Mouse (Mus musculus) frontal cortex, postnatal 36 days (tissue): ENCODE measurements around the gene Fam71b.
"Not testable (repeated sequence)": the region's sequence is repeated elsewhere in the genome, so short reads cannot be mapped to it uniquely, and the experiment has no call there.

ENCODE experiments used
- DNase-seq, 2 experiments: peaks; one replicate each; pipeline ENCODE4 v3.0.0; 2022; ENCODE audit warnings: low spot score in 2 of 2

Gene Fam71b

DNA sequence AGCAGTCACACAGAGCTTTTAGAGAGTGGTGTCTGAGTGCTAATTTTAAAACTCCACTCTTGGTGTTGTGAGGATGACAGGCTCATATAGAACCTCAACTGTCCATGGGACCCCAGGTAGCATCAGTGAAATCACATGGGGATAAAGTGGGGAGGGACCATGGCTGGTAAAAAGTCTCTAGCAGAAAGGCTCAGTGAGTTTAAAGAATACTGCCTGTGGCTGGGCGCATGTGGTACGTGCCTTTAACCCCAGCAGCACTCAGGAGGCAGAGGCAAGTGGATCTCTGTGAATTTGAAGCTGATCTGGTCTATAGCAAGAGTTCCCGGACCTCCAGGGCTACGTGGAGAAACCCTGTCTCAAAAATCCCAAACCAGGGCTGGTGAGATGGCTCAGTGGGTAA lies 13.9 kb upstream of the Fam71b start:
- no peak for DNase-seq

DNA sequence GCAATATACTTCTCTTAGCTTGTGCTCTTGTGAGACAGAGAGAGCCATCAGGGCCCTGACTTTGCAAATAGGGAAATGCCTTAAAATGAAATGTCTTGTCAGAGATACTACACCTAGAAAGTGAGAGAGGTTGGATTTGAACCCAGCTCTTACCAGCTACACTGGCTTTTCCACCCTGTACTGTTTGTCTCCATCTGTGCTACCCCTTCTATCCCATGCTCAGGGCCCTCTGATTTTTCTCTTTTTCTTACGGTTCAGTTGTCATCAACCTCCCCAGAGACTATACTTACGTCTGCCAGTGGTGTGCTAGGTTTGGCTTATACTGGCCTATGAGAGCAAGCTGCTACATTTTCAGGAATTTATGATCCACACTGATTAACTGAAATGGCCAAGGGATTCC lies 11.4 kb upstream of the Fam71b start:
- DNase-seq: no peak

DNA sequence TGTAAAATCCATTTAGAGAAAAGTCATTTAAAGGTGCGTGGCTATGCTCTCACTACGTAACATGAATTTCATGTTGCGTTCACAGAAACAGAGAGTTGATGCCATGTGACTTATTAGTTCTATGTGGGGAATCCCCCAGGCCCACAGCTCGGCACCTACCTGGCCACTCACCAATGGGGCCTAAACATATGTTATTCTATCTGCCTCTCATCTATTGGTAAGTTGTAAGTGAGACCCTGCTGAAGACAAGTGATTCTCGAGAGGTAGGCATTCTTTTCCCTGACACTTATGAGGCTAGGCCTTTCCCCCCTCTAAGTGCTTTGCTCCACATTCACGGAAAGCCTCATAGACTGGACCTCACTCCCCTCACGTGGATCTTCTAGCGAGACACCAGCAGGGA lies 9.8 kb upstream of the Fam71b start:
- no peak for DNase-seq

DNA sequence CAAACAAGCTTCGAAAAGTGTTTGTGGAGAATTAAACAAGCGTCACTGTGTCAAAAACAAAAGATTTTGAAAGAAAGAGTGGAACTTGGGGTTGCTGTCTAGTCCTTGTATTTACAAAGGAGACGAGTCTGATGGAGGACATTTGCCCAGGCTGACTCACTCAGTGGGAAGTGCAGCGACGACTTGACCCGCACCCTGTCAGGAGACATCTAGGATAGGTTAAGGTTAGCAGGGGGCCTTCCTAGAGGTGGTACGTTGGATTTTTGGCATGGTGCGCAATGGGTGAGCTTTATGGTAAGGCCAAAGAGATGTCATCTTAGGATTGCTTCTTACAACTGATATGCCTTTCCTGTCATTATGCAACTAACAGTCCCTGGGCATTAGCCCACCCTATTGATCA lies 9.3 kb upstream of the Fam71b start:
- DNase-seq: no peak

DNA sequence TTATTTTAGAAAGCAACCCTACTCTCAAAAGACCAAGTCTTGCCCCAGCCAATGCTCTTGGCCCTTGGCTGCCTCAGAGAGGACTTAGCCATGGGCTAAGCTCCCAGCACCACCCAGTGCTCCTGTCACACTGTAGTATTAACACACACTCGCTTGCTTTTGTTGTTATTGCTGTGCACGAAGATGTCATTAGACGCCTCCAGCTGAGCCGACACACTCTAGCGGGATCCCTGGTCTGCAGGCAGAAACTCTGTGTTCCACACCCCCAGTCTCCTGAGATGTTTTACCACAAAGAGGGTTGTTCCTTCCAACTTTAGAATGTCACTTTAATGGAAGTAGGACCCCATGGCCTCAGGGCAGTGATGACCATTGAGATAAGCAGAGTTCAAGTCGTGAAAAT lies 7.9 kb upstream of the Fam71b start:
- no peak for DNase-seq

DNA sequence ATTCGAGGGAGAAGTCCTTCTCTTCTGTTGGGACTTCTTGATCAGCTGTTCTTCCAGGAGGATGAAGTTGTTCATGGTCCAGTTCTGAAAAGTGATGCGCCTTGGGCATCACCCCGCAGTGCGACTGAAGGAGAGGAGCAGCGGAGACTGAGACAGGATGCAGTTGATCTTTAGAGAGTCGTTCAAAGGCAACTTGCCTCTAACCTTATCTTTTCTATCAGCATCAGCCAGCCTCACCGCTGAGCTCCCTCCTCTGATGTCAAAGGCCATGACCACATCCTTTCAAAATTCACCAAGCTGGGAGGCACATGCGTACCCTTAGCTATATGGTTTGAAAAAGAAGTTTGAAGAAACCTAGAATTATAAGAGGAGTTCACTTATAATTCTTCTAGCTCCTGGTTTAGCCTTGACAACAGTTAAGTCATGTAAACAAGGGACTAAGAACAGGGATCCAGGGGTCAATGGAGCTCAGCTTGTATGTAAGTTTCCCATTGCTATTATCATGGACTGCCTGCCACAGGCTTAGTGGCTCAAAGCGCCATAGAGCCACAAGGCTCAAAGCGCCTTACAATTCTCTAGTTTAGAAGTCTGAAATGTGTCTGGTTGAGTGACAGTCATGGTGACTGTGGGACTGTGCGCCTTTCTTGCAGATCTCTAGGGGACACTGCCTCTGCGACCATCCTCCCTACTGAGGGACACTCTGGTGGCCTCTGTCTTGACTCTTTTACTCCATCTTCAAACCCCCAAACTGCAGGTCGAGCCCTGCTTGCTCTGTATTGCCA lies 6.8 kb upstream of the Fam71b start, which contains the start of gene Itk:
Itk (minus strand) TSS at position 180 of the 782 bp plus-strand sequence.
- no peak for DNase-seq

DNA sequence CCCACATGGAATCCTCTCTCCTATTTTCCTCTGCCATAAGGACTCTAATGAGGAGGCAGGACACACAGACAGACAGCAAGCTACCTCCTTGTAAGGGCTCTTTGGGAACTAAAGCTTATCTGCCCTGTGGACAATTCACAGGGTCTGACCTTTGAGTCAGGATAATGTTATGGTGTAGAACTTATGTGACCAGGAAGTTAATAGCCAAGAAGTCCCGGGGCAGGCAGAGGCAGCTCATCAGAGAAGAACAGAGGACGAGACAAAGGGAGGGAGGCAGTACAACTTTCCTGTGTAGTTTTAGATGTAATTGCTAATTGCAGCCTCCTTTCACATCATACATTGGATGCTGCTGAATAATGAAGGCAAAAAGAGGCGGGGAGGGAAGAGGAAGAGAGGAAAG lies 5.7 kb upstream of the Fam71b start:
- DNase-seq: no peak

DNA sequence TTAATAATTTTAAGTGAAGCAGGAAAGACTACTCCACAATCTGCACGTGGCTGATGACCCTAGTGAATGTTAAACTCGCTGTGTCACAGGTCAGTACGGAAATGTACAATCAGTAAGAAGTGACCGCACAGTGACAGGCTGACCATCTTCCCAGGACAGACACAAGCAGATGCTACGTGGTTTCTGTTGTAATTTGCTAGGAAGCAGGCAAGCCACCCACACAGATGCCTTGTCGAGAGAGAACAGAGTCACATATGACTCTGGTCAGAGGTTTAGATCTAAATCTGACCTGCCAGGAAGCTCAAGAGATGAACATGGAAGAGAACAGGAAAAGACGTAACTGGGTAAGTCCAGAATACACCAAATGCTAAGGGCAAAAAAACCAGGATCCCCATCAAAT lies 3.5 kb upstream of the Fam71b start:
- no peak for DNase-seq

DNA sequence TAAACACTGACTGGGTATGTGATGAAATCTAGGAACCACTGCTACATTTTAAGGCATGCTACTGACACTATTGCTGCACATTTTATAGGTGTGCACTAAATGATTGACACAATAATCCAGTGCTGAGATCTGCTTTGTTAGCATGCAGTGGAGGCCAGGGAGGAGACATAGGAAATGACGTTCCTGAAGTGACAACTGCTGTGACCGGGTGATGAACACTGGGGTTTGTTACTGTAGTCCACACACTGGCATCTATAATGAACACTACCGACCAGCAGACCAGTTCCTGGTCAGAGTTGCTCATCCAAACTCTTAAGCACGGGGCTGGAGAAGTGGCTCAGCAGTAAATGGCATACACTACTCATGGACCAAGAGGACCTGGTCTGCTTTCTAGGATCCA lies 2.9 kb upstream of the Fam71b start:
- DNase-seq: no peak

DNA sequence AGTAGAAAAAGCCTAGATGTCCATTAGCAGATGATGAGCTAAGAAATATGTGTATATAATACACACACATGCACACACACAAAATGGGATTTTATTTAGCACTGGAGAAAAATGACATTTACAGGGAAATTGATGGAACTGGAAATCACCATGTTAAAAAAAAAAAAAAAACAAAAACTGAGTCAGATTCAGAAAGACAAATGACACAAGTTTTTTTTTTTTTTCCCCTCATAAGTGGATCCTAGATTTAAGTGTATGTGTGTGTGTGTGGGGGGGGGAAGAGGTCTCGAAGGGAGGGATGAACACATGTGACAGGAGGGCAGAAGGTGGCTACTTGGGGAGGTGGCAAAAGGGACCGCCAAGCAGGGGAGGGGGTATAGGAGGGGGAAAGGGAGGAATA lies 1.3 kb upstream of the Fam71b start:
- DNase-seq: no peak

DNA sequence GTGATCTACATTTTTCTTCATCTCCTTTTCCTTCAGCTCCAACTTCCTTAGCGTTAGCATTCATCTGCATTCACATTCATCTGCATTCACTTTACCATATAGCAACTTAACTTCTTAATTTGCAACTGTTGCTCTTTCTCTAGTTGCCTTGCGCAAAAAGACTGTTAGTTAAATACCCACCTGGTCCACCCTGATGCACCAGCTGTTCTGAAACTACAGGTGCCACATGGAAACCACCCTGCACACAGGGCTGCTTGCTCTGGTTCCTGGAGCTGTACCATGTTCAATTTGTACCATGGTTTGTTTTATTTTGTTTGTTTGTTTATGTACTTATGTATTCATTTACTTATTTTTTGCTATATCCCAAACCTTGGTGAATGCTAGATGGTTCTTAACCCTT lies 661 bp upstream of the Fam71b start:
- DNase-seq: no peak

DNA sequence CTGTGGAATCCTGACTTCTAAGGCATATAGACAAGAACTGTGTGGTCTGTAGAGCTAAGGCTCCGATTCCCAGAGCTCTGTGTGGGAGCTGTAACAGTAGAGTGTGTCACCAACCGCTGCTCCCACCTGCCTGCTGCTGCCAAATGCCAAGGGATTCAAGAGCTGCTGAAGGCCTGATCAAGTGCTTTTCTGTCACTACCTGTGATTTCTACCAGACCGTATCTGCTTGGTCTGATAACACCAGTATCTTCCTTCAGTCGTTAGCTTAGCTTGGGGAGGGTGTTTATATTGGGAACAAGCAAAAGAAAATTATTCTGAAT lies 461 bp downstream of the Fam71b start:
- peak; percentile 8 to 27 for DNase-seq

DNA sequence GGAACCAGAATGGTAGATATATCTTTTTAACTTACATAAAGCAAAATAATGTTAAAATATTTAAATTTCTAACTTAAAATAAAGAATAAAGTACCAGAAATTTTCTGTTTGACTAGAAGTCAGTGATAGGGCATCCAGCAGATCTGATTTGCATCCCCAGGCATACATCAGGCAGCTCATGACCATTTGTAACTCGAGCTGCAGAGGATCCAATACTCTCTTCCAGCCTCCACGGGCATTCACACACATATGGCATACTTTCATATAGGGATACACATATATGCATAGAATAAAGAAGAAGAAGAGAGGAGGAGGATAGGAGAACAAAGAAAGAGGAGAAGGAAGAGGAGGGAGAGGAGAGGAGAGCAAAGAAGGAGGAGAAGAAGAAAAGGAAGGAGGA lies 1.5 kb downstream of the Fam71b start:
- DNase-seq: no peak

DNA sequence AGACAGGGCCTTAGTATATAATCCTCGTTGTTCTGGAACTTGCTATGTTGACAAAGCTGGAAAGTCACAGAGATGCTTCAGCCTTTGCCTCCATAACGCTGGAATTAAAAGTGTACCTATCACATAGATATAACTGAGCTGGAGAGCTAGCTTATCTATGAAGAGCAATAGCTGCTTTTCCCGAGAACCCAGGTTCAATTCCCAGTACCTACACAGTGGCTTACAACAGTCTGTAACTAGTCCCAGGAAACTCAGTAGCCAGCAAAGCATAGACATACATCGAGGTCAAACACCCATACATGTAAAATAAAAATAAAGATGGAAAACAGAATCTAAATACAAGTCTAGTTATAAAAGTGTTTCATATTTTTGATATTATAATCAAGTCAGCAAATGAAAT lies 2.1 kb downstream of the Fam71b start:
- DNase-seq: no peak

DNA sequence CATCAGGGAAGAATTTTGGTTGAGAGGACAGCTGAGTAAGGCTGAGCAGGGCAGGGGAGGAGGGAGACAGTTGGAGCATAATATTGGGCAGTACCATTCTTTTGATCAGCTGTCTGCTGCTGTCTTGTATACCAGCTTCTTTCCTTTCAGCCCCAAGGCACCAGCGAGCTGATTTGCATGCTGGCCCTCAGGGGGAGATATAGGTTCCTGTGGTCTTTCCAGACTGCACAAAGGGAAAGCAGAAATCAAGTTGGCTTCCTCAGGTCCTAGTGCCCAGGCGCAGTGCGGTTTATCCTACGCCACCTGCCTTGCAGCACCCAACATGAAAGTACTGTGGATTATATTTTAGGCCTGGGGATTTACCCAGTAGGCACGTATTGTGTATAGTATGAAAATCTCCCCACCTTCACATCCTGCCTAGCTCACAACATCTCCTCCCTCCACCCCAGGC lies 2.6 kb downstream of the Fam71b start:
- DNase-seq: no peak

DNA sequence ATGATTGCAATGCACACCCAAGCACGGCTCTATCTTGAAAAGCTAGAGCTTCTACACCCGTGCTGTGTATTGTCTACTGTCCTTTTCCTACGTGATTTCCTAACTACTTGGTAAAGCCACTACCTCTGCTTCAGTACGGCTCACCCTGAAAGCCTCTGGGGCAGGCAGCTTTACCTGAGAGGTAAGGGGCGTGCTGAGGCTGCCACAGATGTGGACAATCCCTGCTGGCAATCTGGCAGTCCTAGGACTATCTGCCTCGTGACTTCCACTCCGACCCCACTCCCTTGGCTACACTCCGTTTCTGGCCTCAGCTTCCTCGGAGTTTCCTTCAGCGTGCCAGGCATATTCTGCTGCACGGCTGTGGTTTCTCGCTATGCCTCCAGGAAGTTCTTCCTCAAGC lies 5.2 kb downstream of the Fam71b start:
- DNase-seq: no peak

DNA sequence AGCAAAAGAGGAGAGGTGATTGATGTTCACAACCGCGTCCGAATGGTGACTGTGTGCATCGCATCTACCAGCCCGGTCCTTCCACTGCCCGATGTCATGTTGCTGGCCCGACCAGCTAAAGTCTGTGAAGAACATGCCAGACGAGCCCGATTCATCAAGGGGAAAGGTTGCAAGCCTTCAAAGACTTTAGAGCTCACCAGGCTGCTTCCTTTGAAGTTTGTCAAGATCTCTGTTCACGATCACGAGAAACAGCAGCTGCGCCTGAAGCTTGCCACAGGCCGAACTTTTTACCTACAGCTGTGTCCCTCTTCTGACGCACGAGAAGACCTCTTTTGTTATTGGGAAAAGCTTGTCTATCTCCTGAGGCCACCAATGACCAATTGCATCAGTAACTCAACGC lies 8.6 kb downstream of the Fam71b start:
- DNase-seq: no peak

DNA sequence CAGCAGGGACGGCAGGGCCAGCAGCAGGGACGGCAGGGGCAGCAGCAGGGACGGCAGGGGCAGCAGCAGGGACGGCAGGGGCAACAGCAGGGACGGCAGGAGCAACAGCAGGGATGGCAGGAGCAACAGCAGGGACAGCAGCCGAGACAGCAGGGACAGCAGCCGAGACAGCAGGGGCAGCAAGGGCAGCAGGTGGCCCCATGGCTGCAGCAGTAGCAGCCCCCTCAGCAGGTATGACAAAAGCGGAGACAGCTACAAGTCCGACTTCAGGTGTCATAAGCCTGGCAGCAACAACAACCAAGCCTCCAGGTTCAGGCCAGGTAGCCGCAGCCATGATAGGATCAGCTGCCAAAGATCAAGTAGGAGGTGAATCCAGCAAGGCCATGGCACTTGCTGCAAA lies 10.4 kb downstream of the Fam71b start:
- DNase-seq: no peak

DNA sequence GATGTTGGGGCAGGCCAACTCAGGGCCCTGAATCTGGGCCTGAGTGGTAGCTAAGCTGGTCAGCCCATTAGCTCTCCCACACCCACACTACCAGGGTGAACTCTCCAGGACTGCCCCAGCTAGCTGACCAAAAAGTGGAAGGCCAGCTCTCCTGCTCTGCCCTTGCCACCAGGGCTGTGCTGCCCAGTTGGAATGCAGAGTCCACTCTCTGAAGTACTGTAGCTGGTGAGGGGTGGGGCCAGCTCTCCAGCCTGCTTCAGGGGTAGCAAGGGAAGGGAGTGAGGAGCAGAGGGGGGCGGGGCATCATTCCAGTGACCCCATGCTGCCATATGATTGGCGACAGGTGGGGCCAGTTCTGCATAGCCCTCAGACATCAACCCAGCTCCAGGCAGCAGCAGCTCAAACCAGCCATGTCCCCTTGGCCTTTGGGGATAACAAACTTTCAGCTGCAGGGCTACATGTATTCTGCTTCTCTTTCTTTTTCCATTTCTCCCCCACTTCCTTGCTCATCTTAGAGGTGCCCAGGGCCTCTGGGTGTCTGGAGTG lies 13.7 kb downstream of the Fam71b start:
- no peak for DNase-seq

DNA sequence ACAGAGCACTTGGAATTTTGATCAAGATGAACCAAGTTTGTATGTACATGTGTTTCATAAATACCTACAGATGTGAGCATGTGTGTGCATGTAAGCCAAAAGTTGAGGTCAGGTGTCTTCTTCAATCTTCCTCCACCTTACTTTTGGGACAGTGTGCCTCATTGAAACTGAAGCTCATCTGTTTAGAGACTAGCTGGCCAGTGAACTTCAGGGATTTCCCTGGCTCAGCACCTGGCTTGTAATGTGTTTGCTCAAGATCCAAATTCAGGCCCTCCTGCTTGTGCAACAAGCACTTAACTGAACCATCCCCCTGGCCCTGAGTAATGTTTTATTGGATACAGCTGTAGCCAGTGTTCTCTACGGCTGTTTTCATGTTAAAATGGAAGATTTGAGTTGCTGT lies 22.1 kb downstream of the Fam71b start:
- no peak for DNase-seq

DNA sequence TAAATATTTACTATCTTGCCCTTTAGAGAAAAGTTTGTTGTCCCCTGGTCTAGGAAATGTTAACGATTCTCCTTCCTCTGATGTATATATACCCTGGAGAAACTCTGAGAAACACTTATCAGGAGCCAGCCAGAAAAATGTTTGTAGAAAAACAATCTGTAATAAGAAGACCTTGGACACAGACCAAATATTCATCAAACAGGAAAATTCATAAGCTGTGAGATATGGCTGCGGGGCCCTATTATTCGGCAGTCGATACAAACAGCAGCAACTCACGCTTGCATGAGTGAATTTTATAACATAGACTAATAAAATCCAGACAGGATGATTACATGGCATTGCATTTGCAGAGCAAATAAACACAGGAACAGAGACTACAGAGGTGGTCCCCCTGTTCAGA lies 22.5 kb downstream of the Fam71b start:
- no peak for DNase-seq

DNA sequence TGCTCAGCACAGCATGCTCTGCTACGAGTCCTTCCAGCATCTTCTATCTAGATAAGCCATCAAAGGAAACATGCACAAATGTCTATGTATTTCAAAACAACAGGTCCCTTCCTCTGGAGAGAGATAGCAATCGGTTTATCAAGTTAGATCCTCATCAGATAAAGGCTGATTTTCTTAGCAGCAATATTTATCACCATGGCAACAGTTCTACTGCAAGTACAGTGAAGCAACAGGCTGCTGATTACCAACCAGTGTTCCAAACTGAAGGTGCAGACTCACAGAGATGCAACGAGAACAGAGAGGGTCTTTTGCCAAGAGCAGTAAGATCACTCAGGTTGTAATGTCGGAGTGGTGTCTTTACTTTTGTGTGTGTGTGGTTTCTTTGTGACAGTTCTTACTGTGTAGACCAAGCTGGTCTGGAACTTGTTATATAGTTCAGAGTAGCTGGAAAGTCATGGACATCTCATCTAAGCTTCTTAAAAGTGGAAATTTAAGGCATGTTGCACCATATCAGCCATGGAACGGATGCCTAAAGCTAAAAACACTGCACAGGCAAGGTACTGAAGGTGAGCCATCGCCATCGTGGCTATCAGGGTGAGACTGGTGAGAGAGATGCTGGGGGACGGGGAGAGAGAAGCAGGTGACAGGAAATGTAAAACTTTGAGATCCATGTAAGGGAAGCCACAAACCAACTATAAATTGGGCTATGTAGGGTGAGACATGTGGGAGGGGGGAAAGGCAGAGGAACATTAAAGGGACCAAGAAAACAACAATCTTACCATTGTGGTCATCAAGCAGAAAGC lies 24.9 kb downstream of the Fam71b start:
- no peak for DNase-seq

DNA sequence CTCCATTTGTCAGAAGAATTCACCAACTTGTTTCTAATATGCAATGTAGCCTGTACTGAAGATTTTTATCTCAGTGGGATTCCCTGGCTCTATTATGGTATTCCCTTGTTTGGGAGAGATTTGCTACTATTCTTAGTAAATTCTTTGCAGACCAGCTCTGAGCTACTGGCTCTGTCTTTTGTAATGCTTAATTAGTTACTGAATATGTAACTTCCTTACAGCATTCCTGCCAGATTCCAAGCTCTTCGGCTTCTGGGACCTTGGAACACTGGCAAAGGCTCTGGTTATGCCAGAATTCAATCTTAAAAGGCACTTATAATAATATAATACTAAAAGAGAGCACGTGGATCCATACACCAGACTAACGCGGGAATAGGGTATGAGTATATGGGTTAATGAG lies 31.8 kb downstream of the Fam71b start:
- DNase-seq: not testable (repeated sequence)
